Mouse (Mus musculus): ENCODE data around the gene Gemin5. TPM values are rescaled to one million over a fixed set of nuclear protein-coding genes. Genes with fewer than 3 reads are reported as not detected.

Gemin5 gene
- polyA plus RNA-seq, 1 experiment from 2014 or later, result 27.7 TPM

- no peaks in the 10 kb centered on the region for H3K9me3 ChIP-seq (ENCODE audit: control insufficient read depth, low read length)
- H3K9ac ChIP-seq (ENCODE audit: low read length), result 0 out of 2 replicates have a peak within 1 kb of the TSS, but pooled peaks have one; percentile 7
- no peak within 1 kb of the TSS; the same call in 1 of the 2 replicates for H3K4me2 ChIP-seq (ENCODE audit: low read depth, low read length, severe bottlenecking)
- H3K4me1 ChIP-seq (replicated peaks; ENCODE audit: control insufficient read depth, insufficient read depth, low read length), result peaks cover 2% of the 10 kb centered on the region; the same call in 1 of the 2 replicates
- no peaks in the 10 kb centered on the region for H3K36me3 ChIP-seq (ENCODE audit: control insufficient read depth, insufficient read depth, low read length)
- ATAC-seq (replicated peaks; ENCODE audit: low FRiP score) (no peak), DNase-seq (ENCODE audit: low spot score) (no peak)
- no peak within 1 kb of the TSS for H3K27ac ChIP-seq (ENCODE audit: low read depth, low read length)
- H3K27me3 ChIP-seq (ENCODE audit: control insufficient read depth, insufficient read depth, low read length), result peaks cover 4% of the 10 kb centered on the region; the same call in 1 of the 2 replicates
- WGBS, result 16% methylated on average over 12 of the region's 12 CpGs
- H3K4me3 ChIP-seq (ENCODE audit: low read depth, low read length), result no peak within 1 kb of the TSS
Measured at GRCm38 (mm10) chr11:58093021-58093528, 75.3 kb downstream of the Gemin5 start, which contains the start of gene Gm12248. Gene Gm12248 (minus strand): TSS chr11:58093134.

DNA sequence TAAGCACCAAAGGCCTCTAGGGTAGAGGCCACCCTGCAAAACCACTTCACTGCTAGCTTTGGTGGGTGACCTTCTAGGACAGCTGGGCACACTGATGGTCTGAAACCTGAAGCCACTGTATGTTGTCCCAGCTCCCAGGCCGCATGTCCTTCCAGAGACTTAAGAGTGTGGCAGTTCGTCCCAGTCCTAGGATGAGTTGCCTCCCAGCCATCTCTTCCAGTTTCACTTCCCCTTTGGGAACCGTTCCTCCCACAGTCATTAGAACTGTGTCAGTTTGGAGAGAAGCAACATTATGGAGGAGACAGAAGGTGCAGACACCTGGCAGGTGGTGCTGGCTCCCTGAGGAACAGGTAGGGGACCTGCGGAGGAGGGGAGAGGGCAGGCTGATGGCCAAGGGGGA, 75.8 kb downstream of the Gemin5 start:
- H3K36me3 ChIP-seq (ENCODE audit: control insufficient read depth, insufficient read depth, low read length), result no peaks in the 10 kb centered on the region
- no peak overlapping the region for H3K27ac ChIP-seq (ENCODE audit: low read depth, low read length)
- H3K27me3 ChIP-seq (ENCODE audit: control insufficient read depth, insufficient read depth, low read length), result peaks cover 4% of the 10 kb centered on the region; the same call in 1 of the 2 replicates
- no peak for ATAC-seq (replicated peaks; ENCODE audit: low FRiP score)
- H3K9me3 ChIP-seq (ENCODE audit: control insufficient read depth, low read length), result no peaks in the 10 kb centered on the region
- no peaks in the 10 kb centered on the region; the same call in 1 of the 2 replicates for H3K4me1 ChIP-seq (replicated peaks; ENCODE audit: control insufficient read depth, insufficient read depth, low read length)
- no peak overlapping the region for H3K4me3 ChIP-seq (ENCODE audit: low read depth, low read length)
- no peak overlapping the region for H3K9ac ChIP-seq (ENCODE audit: low read length)
- DNase-seq (ENCODE audit: low spot score), result no peak
- no peak overlapping the region for H3K4me2 ChIP-seq (ENCODE audit: low read depth, low read length, severe bottlenecking)
- 64% methylated on average over 4 of the region's 4 CpGs for WGBS

- ATAC-seq (replicated peaks; ENCODE audit: low FRiP score), result no peak
Measured at GRCm38 (mm10) chr11:58081716-58082115, 86.6 kb downstream of the Gemin5 start.

DNA sequence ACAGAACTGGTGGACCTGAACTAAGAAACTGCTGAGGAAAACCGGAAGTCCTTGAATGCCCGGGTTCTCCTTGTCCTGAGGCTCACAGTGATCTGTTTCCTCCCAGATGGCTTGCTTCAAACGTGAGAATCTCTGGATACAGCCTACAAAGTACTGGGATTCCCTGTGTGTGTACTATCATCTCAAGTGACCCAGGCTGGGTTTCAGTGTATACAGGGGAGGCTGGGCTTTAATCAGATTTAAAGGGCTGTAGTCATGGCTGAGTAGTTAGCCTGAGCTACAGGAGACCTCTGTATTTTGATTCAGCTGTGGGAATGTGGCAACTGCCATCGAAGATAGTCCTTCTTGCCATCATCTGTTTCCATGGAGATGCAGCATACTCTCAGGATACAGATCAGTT, 91.1 kb downstream of the Gemin5 start:
- WGBS, result 69% methylated on average over 4 of the region's 4 CpGs
- no peak overlapping the region for H3K27ac ChIP-seq (ENCODE audit: low read depth, low read length)
- no peaks in the 10 kb centered on the region; the same call in 1 of the 2 replicates for H3K9me3 ChIP-seq (ENCODE audit: control insufficient read depth, low read length)
- no peaks in the 10 kb centered on the region for H3K27me3 ChIP-seq (ENCODE audit: control insufficient read depth, insufficient read depth, low read length)
- no peaks in the 10 kb centered on the region for H3K4me1 ChIP-seq (replicated peaks; ENCODE audit: control insufficient read depth, insufficient read depth, low read length)
- no peak overlapping the region for H3K4me2 ChIP-seq (ENCODE audit: low read depth, low read length, severe bottlenecking)
- no peaks in the 10 kb centered on the region for H3K36me3 ChIP-seq (ENCODE audit: control insufficient read depth, insufficient read depth, low read length)
- DNase-seq (ENCODE audit: low spot score) (no peak), ATAC-seq (replicated peaks; ENCODE audit: low FRiP score) (no peak)
- H3K4me3 ChIP-seq (ENCODE audit: low read depth, low read length), result no peak overlapping the region
- H3K9ac ChIP-seq (ENCODE audit: low read length), result no peak overlapping the region

More at GRCm38 (mm10) chr11:58081716-58082115, 86.6 kb downstream of the Gemin5 start:
- H3K9me3 ChIP-seq (ENCODE audit: control insufficient read depth, low read length), result no peaks in the 10 kb centered on the region; the same call in 1 of the 2 replicates
- no peak for DNase-seq (ENCODE audit: low spot score)
- WGBS, result 87% methylated on average over 6 of the region's 6 CpGs
- no peak overlapping the region for H3K4me2 ChIP-seq (ENCODE audit: low read depth, low read length, severe bottlenecking)
- no peak overlapping the region for H3K4me3 ChIP-seq (ENCODE audit: low read depth, low read length)
- H3K9ac ChIP-seq (ENCODE audit: low read length), result no peak overlapping the region
- H3K27me3 ChIP-seq (ENCODE audit: control insufficient read depth, insufficient read depth, low read length), result no peaks in the 10 kb centered on the region
- no peak overlapping the region for H3K27ac ChIP-seq (ENCODE audit: low read depth, low read length)
- no peaks in the 10 kb centered on the region for H3K4me1 ChIP-seq (replicated peaks; ENCODE audit: control insufficient read depth, insufficient read depth, low read length)
- H3K36me3 ChIP-seq (ENCODE audit: control insufficient read depth, insufficient read depth, low read length), result no peaks in the 10 kb centered on the region

DNA sequence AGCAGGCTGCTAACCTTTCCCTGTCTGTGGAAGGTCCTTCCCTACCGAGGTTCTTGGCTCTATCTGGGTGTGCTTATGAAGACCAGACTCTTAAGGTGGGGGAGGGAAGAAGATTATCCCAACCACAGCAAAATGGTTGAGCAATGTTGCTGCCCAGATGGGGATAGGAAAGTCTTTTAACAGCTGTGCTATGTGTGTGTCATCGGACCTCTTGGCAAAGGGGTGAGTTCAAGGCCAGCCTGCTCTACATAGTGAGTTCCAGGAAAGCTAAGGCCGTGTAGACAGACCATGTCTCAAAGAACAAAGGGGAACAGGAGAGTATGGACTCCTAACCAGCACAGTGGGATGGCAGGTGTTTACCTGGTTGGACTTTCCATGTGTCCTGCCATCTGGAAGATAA, 95.4 kb downstream of the Gemin5 start:
- DNase-seq (ENCODE audit: low spot score) (no peak), ATAC-seq (replicated peaks; ENCODE audit: low FRiP score) (no peak)
- H3K27ac ChIP-seq (ENCODE audit: low read depth, low read length), result no peak overlapping the region
- H3K36me3 ChIP-seq (ENCODE audit: control insufficient read depth, insufficient read depth, low read length), result no peaks in the 10 kb centered on the region
- H3K4me1 ChIP-seq (replicated peaks; ENCODE audit: control insufficient read depth, insufficient read depth, low read length), result no peaks in the 10 kb centered on the region
- H3K9ac ChIP-seq (ENCODE audit: low read length), result no peak overlapping the region
- WGBS, result 87% methylated on average over 3 of the region's 3 CpGs
- H3K4me3 ChIP-seq (ENCODE audit: low read depth, low read length), result no peak overlapping the region
- H3K27me3 ChIP-seq (ENCODE audit: control insufficient read depth, insufficient read depth, low read length), result no peaks in the 10 kb centered on the region
- no peaks in the 10 kb centered on the region for H3K9me3 ChIP-seq (ENCODE audit: control insufficient read depth, low read length)
- H3K4me2 ChIP-seq (ENCODE audit: low read depth, low read length, severe bottlenecking), result no peak overlapping the region

Other genes with a start within 250 kb of the Gemin5 start
- gene Larp1, start 159.5 kb downstream of the Gemin5 start, polyA plus RNA-seq (2014; fragmentation: Nextera tagmentation; extraction: Ambion mirVana), result 20.5 and 22.3 TPM in 2 replicates
- gene Gm12248, start 75.4 kb downstream of the Gemin5 start, polyA plus RNA-seq (2014; fragmentation: Nextera tagmentation; extraction: Ambion mirVana), result not detected in 2 replicates
- 95.8 and 103 TPM in 2 replicates for gene Cnot8, start 64.4 kb downstream of the Gemin5 start, polyA plus RNA-seq (2014; fragmentation: Nextera tagmentation; extraction: Ambion mirVana)
- gene Mrpl22, start 3.1 kb upstream of the Gemin5 start, polyA plus RNA-seq (2014; fragmentation: Nextera tagmentation; extraction: Ambion mirVana), result 119 TPM in 2 replicates
- gene Igtp, start 31.0 kb upstream of the Gemin5 start, polyA plus RNA-seq (2014; fragmentation: Nextera tagmentation; extraction: Ambion mirVana), result 2.0 and 2.3 TPM in 2 replicates
- 0.28 and 0.47 TPM in 2 replicates for gene Irgm2, start 31.1 kb upstream of the Gemin5 start, polyA plus RNA-seq (2014; fragmentation: Nextera tagmentation; extraction: Ambion mirVana)
- 0.08 TPM in 1 of 2 replicates, not detected in the other for gene 4930438A08Rik, start 106.3 kb upstream of the Gemin5 start, polyA plus RNA-seq (2014; fragmentation: Nextera tagmentation; extraction: Ambion mirVana)
- 17.4 and 20.0 TPM in 2 replicates for gene Zfp692, start 138.5 kb upstream of the Gemin5 start, polyA plus RNA-seq (2014; fragmentation: Nextera tagmentation; extraction: Ambion mirVana)
- gene Zfp672, start 161.8 kb upstream of the Gemin5 start, polyA plus RNA-seq (2014; fragmentation: Nextera tagmentation; extraction: Ambion mirVana), result 30.6 and 33.2 TPM in 2 replicates
- 36.7 and 41.0 TPM in 2 replicates for gene Sh3bp5l, start 162.2 kb upstream of the Gemin5 start, polyA plus RNA-seq (2014; fragmentation: Nextera tagmentation; extraction: Ambion mirVana)
- not detected in 2 replicates for gene Lypd8, start 210.5 kb upstream of the Gemin5 start, polyA plus RNA-seq (2014; fragmentation: Nextera tagmentation; extraction: Ambion mirVana)

All from forebrain, embryonic 11.5 days (tissue).